22 mouse cellular contexts compared by ENCODE assay signal in genomic region chr1:36432999-36433398, GRCm38 (mm10). TPM values are rescaled to one million over a fixed set of nuclear protein-coding genes. Genes with fewer than 3 reads are reported as not detected.
DNase-seq lines count a peak whose midpoint lies in the region; ATAC-seq and TF ChIP-seq lines count a peak whose summit lies in the region.
"Had no signal": no experiment of that assay in that cellular context is flagged by ENCODE, and none has a peak within 500 bp of the region (broad histone marks: within the 10 kb centered on the region; RNA-seq: fewer than 3 reads in every experiment).

No protein-coding gene starts in this region.

- H3ac ChIP-seq in C2C12 (ENCODE audit: control insufficient read depth, insufficient read length, low read depth), result no peak overlapping the region

- no peaks in the 10 kb centered on the region for H3K27me3 ChIP-seq in lung, postnatal 0 days (replicated peaks; ENCODE audit: insufficient read depth, low read length)
- H3K27me3 ChIP-seq in testis, adult 2 months (ENCODE audit: control insufficient read depth, insufficient read depth, low read length), result no peaks in the 10 kb centered on the region
- no peaks in the 10 kb centered on the region for H3K27me3 ChIP-seq in C2C12 (ENCODE audit: control insufficient read depth, insufficient read depth, insufficient read length)
- no peaks in the 10 kb centered on the region for H3K27me3 ChIP-seq in Patski
- no peaks in the 10 kb centered on the region for H3K27me3 ChIP-seq in forebrain, embryonic 10.5 days (ENCODE audit: poor library complexity, severe bottlenecking)
- H3K27me3 ChIP-seq: embryonic facial prominence, embryonic 12.5 days; forebrain, embryonic 12.5 days had no signal

- POLR2A ChIA-PET in Patski (lab: Charles Lee), result no interaction called here

- H3K4me1 ChIP-seq in lung, postnatal 0 days (ENCODE audit: insufficient read depth, low read depth, low read length), result no peaks in the 10 kb centered on the region
- no peaks in the 10 kb centered on the region for H3K4me1 ChIP-seq in lung, adult 2 months (ENCODE audit: control insufficient read depth, insufficient read depth, low read length)
- no peaks in the 10 kb centered on the region for H3K4me1 ChIP-seq in testis, adult 2 months (ENCODE audit: control insufficient read depth, insufficient read depth, low read length)
- H3K4me1 ChIP-seq in forebrain, embryonic 10.5 days, result no peaks in the 10 kb centered on the region
- H3K4me1 ChIP-seq: embryonic facial prominence, embryonic 10.5 days; embryonic facial prominence, embryonic 12.5 days; forebrain, embryonic 12.5 days had no signal

- no peaks in the 10 kb centered on the region for H3K9me3 ChIP-seq in lung, postnatal 0 days (ENCODE audit: low read length)
- H3K9me3 ChIP-seq in forebrain, embryonic 10.5 days, result no peaks in the 10 kb centered on the region
- H3K9me3 ChIP-seq: embryonic facial prominence, embryonic 10.5 days; embryonic facial prominence, embryonic 12.5 days; forebrain, embryonic 12.5 days had no signal

- no peaks in the 10 kb centered on the region for H3K79me3 ChIP-seq in C2C12 (ENCODE audit: low read depth)

- in situ Hi-C loops in Patski (cut with MboI; ENCODE audit: low pct_unique_long_range_greater_than_20kb), result no loop called here

- peak; percentile 94 for ATAC-seq in lung, postnatal 0 days
- ATAC-seq in Patski, result peak; percentile 70
- ATAC-seq: forebrain, embryonic 14.5 days; forebrain, embryonic 16.5 days had no signal

- peak; percentile 63 for TF ChIP-seq EP300 in lung, postnatal 0 days (IDR thresholded peaks at IDR 0.05)

- H3K4me2 ChIP-seq in lung, postnatal 0 days (replicated peaks; ENCODE audit: low read depth, low read length), result no peak overlapping the region
- H3K4me2 ChIP-seq: embryonic facial prominence, embryonic 12.5 days; forebrain, embryonic 12.5 days had no signal

- H3K79me2 ChIP-seq in C2C12 (ENCODE audit: control insufficient read depth, insufficient read depth), result no peaks in the 10 kb centered on the region

- 0 out of 2 replicates have a peak overlapping the region, but pooled peaks have one; percentile 59 for H3K27ac ChIP-seq in lung, postnatal 0 days (ENCODE audit: low read length)
- no peak overlapping the region for H3K27ac ChIP-seq in testis, adult 2 months (ENCODE audit: control insufficient read depth, insufficient read depth, low read depth, low read length)
- H3K27ac ChIP-seq in forebrain, embryonic 10.5 days, result no peak overlapping the region
- H3K27ac ChIP-seq: embryonic facial prominence, embryonic 10.5 days; embryonic facial prominence, embryonic 12.5 days; forebrain, embryonic 12.5 days had no signal

- H3K36me3 ChIP-seq in lung, postnatal 0 days (ENCODE audit: insufficient read depth, low read length), result peaks cover 16% of the 10 kb centered on the region
- H3K36me3 ChIP-seq in testis, adult 2 months (ENCODE audit: control insufficient read depth, insufficient read depth, low read length), result peaks cover 2% of the 10 kb centered on the region
- H3K36me3 ChIP-seq in C2C12 (ENCODE audit: control insufficient read depth, insufficient read depth), result peaks cover 29% of the 10 kb centered on the region
- H3K36me3 ChIP-seq in forebrain, embryonic 10.5 days (replicated peaks), result peaks cover 100% of the 10 kb centered on the region

- WGBS in lung, postnatal 0 days, result 48% methylated on average over 4 of the region's 4 CpGs
- WGBS in lung, adult 2 months, result 64% methylated on average over 4 of the region's 4 CpGs
- 93% methylated on average over 4 of the region's 4 CpGs for WGBS in forebrain, embryonic 10.5 days

- intact Hi-C loops in left cerebral cortex, postnatal 4 days (cut with DNase I), result no loop called here

- TF ChIP-seq POLR2A in lung, adult 2 months (IDR thresholded peaks at IDR 0.05; ENCODE audit: borderline replicate concordance, extremely low read depth, low read depth, low read length), result no peak
- TF ChIP-seq POLR2A in testis, adult 2 months (IDR thresholded peaks at IDR 0.05; ENCODE audit: control insufficient read depth, low read depth, low read length), result no peak

- DNase-seq in lung, postnatal 0 days (ENCODE audit: low spot score), result peak; percentile 62
- no peak for DNase-seq in lung, adult 2 months
- DNase-seq in testis, postnatal 10 days (ENCODE audit: low spot score), result no peak
- DNase-seq in Patski (ENCODE audit: low read depth, low spot score), result no peak
- no peak for DNase-seq in forebrain, embryonic 10.5 days (ENCODE audit: extremely low spot score, low spot score)
- no peak for DNase-seq in left cerebral cortex, postnatal 4 days
- DNase-seq: adrenal gland, adult 2 months; adrenal gland, postnatal 10 days; adrenal gland, postnatal 25 days; B cell, adult 2 months; cerebellum, adult 11 months; cerebellum, adult 18-20 months; cerebellum, adult 9-10 months; cerebellum, postnatal 10 days; cerebellum, postnatal 25 days had no signal

- no peak overlapping the region for H3K4me3 ChIP-seq in lung, postnatal 0 days (ENCODE audit: low read depth, low read length)
- H3K4me3 ChIP-seq in lung, adult 2 months (replicated peaks; ENCODE audit: extremely low read depth, low read depth, low read length), result no peak overlapping the region
- H3K4me3 ChIP-seq in testis, adult 2 months (ENCODE audit: control insufficient read depth, low read depth, low read length), result peak overlapping the region; percentile 2
- H3K4me3 ChIP-seq in C2C12 (ENCODE audit: insufficient read depth, poor library complexity, severe bottlenecking), result no peak overlapping the region
- no peak overlapping the region for H3K4me3 ChIP-seq in forebrain, embryonic 10.5 days
- H3K4me3 ChIP-seq: embryonic facial prominence, embryonic 10.5 days; embryonic facial prominence, embryonic 12.5 days; forebrain, embryonic 12.5 days had no signal

- no peak overlapping the region for H3K9ac ChIP-seq in lung, postnatal 0 days (replicated peaks; ENCODE audit: low read depth)
- H3K9ac ChIP-seq: embryonic facial prominence, embryonic 12.5 days; forebrain, embryonic 12.5 days had no signal

- CTCF ChIA-PET in Patski (lab: Charles Lee), result no interaction called here

- TF ChIP-seq CTCF in lung, postnatal 0 days (IDR thresholded peaks at IDR 0.05), result no peak
- TF ChIP-seq CTCF in lung, adult 2 months (IDR thresholded peaks at IDR 0.05; ENCODE audit: insufficient read depth, low read length), result no peak
- TF ChIP-seq CTCF in testis, adult 2 months (IDR thresholded peaks at IDR 0.05; ENCODE audit: control insufficient read depth, insufficient read depth, insufficient replicate concordance, low read depth, low read length), result no peak
- TF ChIP-seq CTCF in C2C12 (IDR thresholded peaks at IDR 0.05; ENCODE audit: control insufficient read depth, insufficient read depth, insufficient read length), result no peak
- TF ChIP-seq CTCF in Patski (IDR thresholded peaks at IDR 0.05), result no peak

TF ChIP-seq in C2C12, 6 proteins besides CTCF, POLR2A, EP300 and RAD21:
- peak; percentile 40 for TF ChIP-seq MYOD1 (IDR thresholded peaks at IDR 0.05; ENCODE audit: control insufficient read depth, insufficient read length, low read depth)
- no peak for TF ChIP-seq MAX (IDR thresholded peaks at IDR 0.05)
- TF ChIP-seq FOSL1 (IDR thresholded peaks at IDR 0.05; ENCODE audit: insufficient read depth, low read length, poor library complexity, severe bottlenecking), result peak; percentile 14
- TF ChIP-seq MYOG (IDR thresholded peaks at IDR 0.05; ENCODE audit: control insufficient read depth, extremely low read depth, insufficient read length), result no peak
TF ChIP-seq in C2C12: peak in this region for 2.

RNA-seq across cellular contexts. Expression of gene Lman2l, which starts 12.1 kb away (rescaled TPM):
- 15.9 and 25.1 TPM in 2 replicates for polyA plus RNA-seq in lung, postnatal 0 days (2015; fragmentation: Nextera tagmentation; extraction: Ambion mirVana)
- polyA plus RNA-seq in lung, adult 2 months (2012; rRNA removed), result 9.7 and 15.9 TPM in 2 replicates
- polyA plus RNA-seq in testis, adult 2 months (2012; rRNA removed), result 18.7 and 22.1 TPM in 2 replicates
- polyA plus RNA-seq in C2C12 (2012; fragmentation: generic; extraction: Trizol), result 14.3 TPM
- 34.6 TPM for polyA plus RNA-seq in Patski (2021)
- polyA plus RNA-seq in forebrain, embryonic 10.5 days (2016; fragmentation: Nextera tagmentation; extraction: Ambion mirVana), result 59.6 and 60.5 TPM in 2 replicates
- total RNA-seq in left cerebral cortex, postnatal 4 days (2021), result 10 to 100 TPM; 40.7 to 45.7 TPM

RNA-seq across cellular contexts. Expression of gene Cnnm4, which starts 38.4 kb away (rescaled TPM):
- polyA plus RNA-seq in lung, postnatal 0 days (2015; fragmentation: Nextera tagmentation; extraction: Ambion mirVana), result 8.7 and 9.3 TPM in 2 replicates
- polyA plus RNA-seq in lung, adult 2 months (2012; rRNA removed), result 5.6 and 5.9 TPM in 2 replicates
- 14.1 and 14.6 TPM in 2 replicates for polyA plus RNA-seq in testis, adult 2 months (2012; rRNA removed)
- 6.2 TPM for polyA plus RNA-seq in C2C12 (2012; fragmentation: generic; extraction: Trizol)
- 5.7 TPM for polyA plus RNA-seq in Patski (2021)
- polyA plus RNA-seq in forebrain, embryonic 10.5 days (2016; fragmentation: Nextera tagmentation; extraction: Ambion mirVana), result 14.5 and 15.5 TPM in 2 replicates
- 10 to 100 TPM; 13.6 to 14.3 TPM for total RNA-seq in left cerebral cortex, postnatal 4 days (2021)
